Comparison of ENCODE assay signal across 31 mouse cellular contexts in genomic region chr7:107755905-107756304, GRCm38 (mm10). TPM values are rescaled to one million over a fixed set of nuclear protein-coding genes. Genes with fewer than 3 reads are reported as not detected.
"Had no signal": no experiment of that assay in that cellular context is flagged by ENCODE, and none has a peak within 500 bp of the region (broad histone marks: within the 10 kb centered on the region; RNA-seq: fewer than 3 reads in every experiment).

No protein-coding gene starts in this region.

- H3K27ac ChIP-seq: kidney, postnatal 0 days; layer of hippocampus, adult 2 months; left cerebral cortex, adult 2 months; liver, embryonic 13.5 days had no signal

- H3K4me2 ChIP-seq: liver, embryonic 13.5 days; midbrain, embryonic 11.5 days had no signal

- H3K4me3 ChIP-seq: layer of hippocampus, adult 2 months; left cerebral cortex, adult 2 months; liver, embryonic 13.5 days had no signal

- H3K9ac ChIP-seq: liver, embryonic 13.5 days had no signal

- H3K9me3 ChIP-seq: liver, embryonic 13.5 days had no signal

- H3K36me3 ChIP-seq: liver, embryonic 13.5 days had no signal

- DNase-seq: kidney, postnatal 25 days; layer of hippocampus, adult 9-11 months; liver, embryonic 13.5 days; lung, adult 2 months; lung, postnatal 14 days; lung, postnatal 4 days; midbrain, embryonic 14.5 days; thymus, adult 2 months; thymus, postnatal 14 days; thymus, postnatal 4 days had no signal

- H3K4me1 ChIP-seq: liver, embryonic 13.5 days had no signal

RNA-seq across cellular contexts. Expression of gene Cyb5r2, which starts 1.9 kb away (rescaled TPM):
- total RNA-seq: layer of hippocampus, postnatal 25 days; left cerebral cortex, adult 2 months; left cerebral cortex, postnatal 10 days; left cerebral cortex, postnatal 36 days; liver, adult 2 months; megakaryocyte progenitor cell, adult 5-6 weeks; megakaryocyte-erythroid progenitor cell, adult 5-6 weeks; midbrain, postnatal 0 days had no signal
- polyA plus RNA-seq: lung, adult 2 months; midbrain, embryonic 14.5 days; neural tube, embryonic 11.5 days; small intestine, adult 2 months had no signal

RNA-seq across cellular contexts. Expression of gene Ovch2, which starts 45.1 kb away (rescaled TPM):
- total RNA-seq: layer of hippocampus, adult 2 months; layer of hippocampus, postnatal 25 days; left cerebral cortex, adult 2 months; left cerebral cortex, postnatal 10 days; left cerebral cortex, postnatal 36 days; liver, adult 2 months; megakaryocyte progenitor cell, adult 5-6 weeks; megakaryocyte-erythroid progenitor cell, adult 5-6 weeks; midbrain, postnatal 0 days had no signal
- polyA plus RNA-seq: kidney, postnatal 0 days; large intestine, adult 2 months; limb, embryonic 11.5 days; limb, embryonic 14.5 days; liver, adult 2 months; liver, embryonic 13.5 days; liver, embryonic 16.5 days; lung, adult 2 months; lung, embryonic 16.5 days; midbrain, embryonic 11.5 days; midbrain, embryonic 14.5 days; midbrain, postnatal 0 days; neural tube, embryonic 11.5 days; neural tube, embryonic 14.5 days; small intestine, adult 2 months; spleen, adult 2 months; stomach, embryonic 16.5 days; thymus, adult 2 months had no signal

RNA-seq across cellular contexts. Expression of gene Olfr467, which starts 56.2 kb away (rescaled TPM):
- total RNA-seq: layer of hippocampus, adult 2 months; layer of hippocampus, postnatal 25 days; left cerebral cortex, adult 2 months; left cerebral cortex, postnatal 10 days; left cerebral cortex, postnatal 36 days; liver, adult 2 months; megakaryocyte progenitor cell, adult 5-6 weeks; megakaryocyte-erythroid progenitor cell, adult 5-6 weeks; midbrain, postnatal 0 days had no signal
- polyA plus RNA-seq: kidney, postnatal 0 days; large intestine, adult 2 months; limb, embryonic 11.5 days; limb, embryonic 14.5 days; liver, adult 2 months; liver, embryonic 13.5 days; liver, embryonic 16.5 days; lung, adult 2 months; lung, embryonic 16.5 days; midbrain, embryonic 11.5 days; midbrain, embryonic 14.5 days; midbrain, postnatal 0 days; neural tube, embryonic 11.5 days; neural tube, embryonic 14.5 days; small intestine, adult 2 months; spleen, adult 2 months; stomach, embryonic 16.5 days; thymus, adult 2 months had no signal
